Mouse (Mus musculus) embryonic fibroblast, embryonic 13.5 days (primary cell): ENCODE data around the gene Mkrn2os. TPM values are rescaled to one million over a fixed set of nuclear protein-coding genes. Genes with fewer than 3 reads are reported as not detected.
"Not testable (repeated sequence)": the region's sequence is repeated elsewhere in the genome, so short reads cannot be mapped to it uniquely, and the experiment has no call there.

Experiments used
- H3K27ac ChIP-seq: 2 replicates; pipeline ENCODE4 v1.5.1; 2012; ENCODE audit warnings: low read length, control low read depth, inconsistent platforms; ENCODE audit not compliant: insufficient read depth
- H3K4me1 ChIP-seq: 2 replicates; pipeline ENCODE4 v1.6.1; 2011; ENCODE audit warnings: low read length; ENCODE audit not compliant: control insufficient read depth, insufficient read depth
- H3K4me3 ChIP-seq: 2 replicates; pipeline ENCODE4 v1.5.1; 2011; ENCODE audit warnings: mild to moderate bottlenecking, control low read depth, low read length; ENCODE audit not compliant: insufficient read depth
- CTCF ChIP-seq: IDR thresholded peaks from 2 replicates; pipeline ENCODE4 v1.5.1; 2011; ENCODE audit warnings: mild to moderate bottlenecking, control low read depth, low read length, moderate library complexity, borderline replicate concordance; ENCODE audit not compliant: insufficient read depth
- POLR2A ChIP-seq: IDR thresholded peaks from 2 replicates; pipeline ENCODE4 v1.6.1; 2011; ENCODE audit warnings: low read depth, mild to moderate bottlenecking, control low read depth, low read length, moderate library complexity
- polyA plus RNA-seq: library from polyadenylated mRNA; stranded (reverse); fragments of >200 nt; gene quantifications from 2 replicates; pipeline ENCODE4 v1.2.4, GENCODE M21; 2011; ENCODE audit warnings: low read depth; ENCODE audit not compliant: missing spikeins, insufficient read length

Gene Mkrn2os
- polyA plus RNA-seq = not detected in 2 replicates

DNA sequence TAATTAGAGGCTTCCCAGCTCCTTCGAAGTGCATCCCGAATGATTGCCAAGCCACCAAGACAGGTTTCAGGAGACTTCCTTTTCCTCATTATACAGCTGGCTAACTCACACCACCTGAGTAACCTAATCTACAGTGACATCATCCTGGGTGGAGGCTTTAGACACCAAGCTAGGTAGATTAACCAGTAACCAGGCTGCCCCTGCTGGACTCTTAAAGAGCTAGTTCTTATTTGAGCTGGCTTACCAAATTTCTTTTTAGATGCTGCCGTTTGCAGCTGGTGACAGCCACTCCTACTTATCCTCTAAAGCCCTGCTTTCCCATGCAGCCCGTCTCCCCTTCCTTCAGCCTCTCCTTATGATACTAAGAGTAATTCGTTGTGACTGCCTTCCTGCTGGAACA lies at the start of gene Mkrn2os:
Gene Mkrn2os, minus strand, starts transcription at position 119 of the 400 bp plus-strand sequence.
- TF ChIP-seq POLR2A (no peak), CTCF (no peak)

DNA sequence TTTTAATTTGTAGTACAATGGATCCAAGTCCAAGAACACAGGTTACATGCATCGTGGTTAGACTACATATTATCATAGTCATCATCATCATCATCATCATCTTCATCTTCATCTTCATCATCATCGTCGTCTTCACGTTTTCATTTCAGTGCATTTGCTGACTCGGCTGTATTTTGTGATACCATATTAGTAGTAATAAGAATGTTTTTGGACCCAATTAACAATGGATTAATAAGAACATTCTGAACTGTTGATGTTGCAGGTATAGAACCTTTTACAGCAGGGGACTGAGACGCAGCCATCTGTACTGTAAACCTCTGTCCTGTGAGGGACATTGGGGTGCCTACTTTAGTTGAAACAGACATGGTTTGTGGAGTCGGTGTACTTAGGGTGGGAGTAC lies 45.8 kb upstream of the Mkrn2os start:
- H3K27ac ChIP-seq, H3K4me3 ChIP-seq, H3K4me1 ChIP-seq: not testable (repeated sequence)

More for the DNA sequence above, at the start of gene Mkrn2os:
- Histone ChIP-seq H3K27ac (no peak within 1 kb of the TSS), H3K4me3 (no peak within 1 kb of the TSS), H3K4me1 (no peaks in the 10 kb centered on the region)

DNA sequence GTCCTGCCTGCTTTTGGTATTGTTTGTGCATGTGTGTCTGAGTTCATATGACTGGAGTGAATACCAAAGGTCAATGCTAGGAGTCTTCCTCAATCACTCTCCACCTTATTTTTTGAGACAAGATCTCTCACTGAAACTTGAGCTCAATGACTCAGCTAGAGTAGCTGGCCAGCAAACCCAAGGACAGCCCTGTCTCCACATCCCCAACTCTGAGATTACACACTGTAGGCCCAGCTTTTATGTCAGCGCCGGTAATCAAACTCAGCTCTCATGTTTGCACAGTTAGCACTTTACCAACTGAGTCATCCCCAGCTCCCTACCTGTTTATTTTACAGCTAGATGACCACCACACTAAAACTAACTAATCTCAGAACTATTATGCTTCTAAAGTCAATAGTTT lies 41.6 kb upstream of the Mkrn2os start:
- Histone ChIP-seq H3K4me1 (peaks cover 2% of the 10 kb centered on the region; the same call in 1 of the 2 replicates), H3K27ac (no peak overlapping the region), H3K4me3 (no peak overlapping the region)
- TF ChIP-seq POLR2A (no peak), CTCF (no peak)

- TF ChIP-seq POLR2A (no peak), CTCF (no peak)
- Histone ChIP-seq H3K4me1 (peaks cover 2% of the 10 kb centered on the region; the same call in 1 of the 2 replicates), H3K27ac (no peak overlapping the region), H3K4me3 (no peak overlapping the region)
Observed at GRCm38 (mm10) chr6:115631056-115631795, 38.9 kb upstream of the Mkrn2os start.

GRCm38 (mm10) chr6:115626121-115626520 lies 33.7 kb upstream of the Mkrn2os start:
- Histone ChIP-seq H3K27ac (no peak overlapping the region), H3K4me1 (no peaks in the 10 kb centered on the region), H3K4me3 (no peak overlapping the region)
- TF ChIP-seq POLR2A = no peak
- no peak for TF ChIP-seq CTCF

DNA sequence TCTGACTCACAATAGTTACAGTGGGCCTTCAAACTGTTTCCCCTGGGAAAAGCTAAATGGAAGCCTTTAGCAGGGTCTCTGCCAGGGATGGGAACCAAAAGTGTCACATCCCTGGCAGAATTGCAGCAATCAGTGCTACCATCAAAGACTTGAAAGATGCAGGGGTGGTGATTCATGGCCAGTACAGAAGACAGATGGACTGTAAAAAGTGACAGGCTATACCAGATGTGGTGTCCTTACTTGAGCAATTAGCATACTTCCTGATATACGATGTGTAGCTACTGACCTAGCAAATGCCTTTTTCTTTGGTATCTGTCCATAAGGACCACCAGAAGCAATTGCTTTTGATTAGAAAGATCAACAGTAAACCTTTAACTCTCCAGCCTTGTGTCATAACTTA lies 28.6 kb upstream of the Mkrn2os start:
- H3K4me1 ChIP-seq = no peaks in the 10 kb centered on the region
- no peak overlapping the region for H3K27ac ChIP-seq
- no peak for TF ChIP-seq CTCF
- TF ChIP-seq POLR2A = no peak
- H3K4me3 ChIP-seq = no peak overlapping the region

DNA sequence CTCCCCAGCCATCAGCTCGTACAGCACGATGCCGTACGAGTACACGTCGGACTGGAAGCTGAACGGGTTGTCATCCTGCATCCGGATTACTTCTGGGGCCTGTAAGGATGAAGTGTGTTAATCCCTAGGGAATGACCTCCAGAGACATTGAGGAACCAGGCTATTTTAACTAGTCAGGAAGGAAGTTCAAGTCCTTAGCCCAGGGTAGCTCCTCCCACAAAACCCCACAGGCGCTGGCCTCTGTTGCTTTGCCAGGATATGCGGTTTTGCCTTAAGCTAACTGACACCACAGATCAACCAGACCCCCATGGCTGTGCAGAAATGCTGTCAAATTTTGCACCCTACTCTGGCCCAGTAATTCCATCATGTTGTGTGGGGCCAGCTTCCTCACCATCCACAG lies 27.4 kb upstream of the Mkrn2os start:
- Histone ChIP-seq H3K4me1 (no peaks in the 10 kb centered on the region), H3K27ac (no peak overlapping the region), H3K4me3 (no peak overlapping the region)
- TF ChIP-seq POLR2A (no peak), CTCF (no peak)

DNA sequence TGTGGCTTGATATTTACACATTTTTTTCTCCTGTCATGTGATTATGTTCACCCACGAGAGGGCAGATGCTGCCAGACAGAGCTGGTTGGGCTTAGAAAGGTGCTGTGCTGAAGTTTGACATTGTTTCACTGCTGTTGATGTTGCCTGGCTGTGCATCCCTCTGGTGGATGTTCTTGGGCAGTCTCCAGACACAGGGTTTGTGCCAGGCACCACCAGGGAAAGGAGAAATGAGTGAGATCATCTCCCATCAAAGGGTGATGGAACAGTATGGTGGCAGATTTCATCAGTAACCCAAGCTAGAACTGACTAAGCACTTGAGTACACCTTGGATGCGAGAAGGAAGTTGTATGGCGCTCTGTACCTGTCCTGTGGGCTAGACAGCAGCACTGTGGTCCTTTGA lies 23.6 kb upstream of the Mkrn2os start:
- no peak for TF ChIP-seq CTCF
- no peak for TF ChIP-seq POLR2A
- Histone ChIP-seq H3K4me3 (no peak overlapping the region), H3K27ac (no peak overlapping the region), H3K4me1 (no peaks in the 10 kb centered on the region)

DNA sequence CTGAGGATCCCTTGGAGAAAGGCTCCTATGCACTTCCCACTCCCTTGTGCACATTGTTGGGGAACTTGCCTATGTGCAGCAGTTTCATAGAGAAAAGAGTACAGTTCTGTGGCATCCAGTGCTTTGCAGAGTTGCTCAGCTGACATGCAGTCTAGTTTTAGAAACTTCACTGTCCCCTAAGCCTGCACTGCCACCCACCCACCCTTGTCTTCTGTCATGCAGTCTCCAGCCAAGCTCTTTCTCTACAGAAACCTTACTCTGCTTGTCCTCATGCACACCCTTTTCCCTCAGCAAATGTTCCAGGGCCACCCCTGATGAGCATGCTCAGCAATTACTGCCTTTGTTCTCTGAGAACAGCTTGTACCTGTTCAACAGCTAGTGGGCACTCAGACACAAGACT lies 21.4 kb upstream of the Mkrn2os start:
- H3K4me1 ChIP-seq = no peaks in the 10 kb centered on the region
- no peak overlapping the region for H3K27ac ChIP-seq
- no peak for TF ChIP-seq CTCF
- TF ChIP-seq POLR2A = no peak
- H3K4me3 ChIP-seq = no peak overlapping the region

DNA sequence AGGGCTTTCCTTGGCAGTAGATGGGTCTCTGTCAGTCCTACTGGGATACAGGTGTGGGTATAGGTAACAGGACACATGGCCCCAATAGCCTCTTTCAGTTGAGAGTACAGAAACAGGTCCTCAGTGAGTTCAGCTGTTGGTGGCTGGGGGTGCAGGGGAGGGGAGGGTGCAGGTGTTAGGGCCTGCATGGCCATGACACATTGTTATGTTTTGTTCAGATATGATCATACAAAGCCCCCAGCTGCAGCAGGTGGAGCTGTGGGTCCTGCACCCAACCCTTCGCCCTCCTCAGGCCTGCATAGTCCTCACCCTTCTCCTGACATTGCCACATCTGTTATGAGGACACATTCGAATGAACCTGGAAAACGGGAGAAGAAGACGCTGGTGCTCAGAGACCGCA lies 17.9 kb upstream of the Mkrn2os start:
- Histone ChIP-seq H3K27ac (no peak overlapping the region), H3K4me3 (no peak overlapping the region), H3K4me1 (no peaks in the 10 kb centered on the region)
- TF ChIP-seq POLR2A (no peak), CTCF (no peak)
